Mouse (Mus musculus) brain, embryonic 18.5 days (tissue): ENCODE measurements around the gene Gkn1.

ENCODE experiments used
- DNase-seq: peaks from one replicate; pipeline ENCODE4 v3.0.0-alpha.2; 2012; ENCODE audit warnings: low read depth, low spot score

Gene Gkn1

GRCm38 (mm10) chr6:87350829-87351228, at the start of gene Gkn1:
TSS of gene Gkn1 (minus strand) at chr6:87350942.
- DNase-seq = no peak

DNA sequence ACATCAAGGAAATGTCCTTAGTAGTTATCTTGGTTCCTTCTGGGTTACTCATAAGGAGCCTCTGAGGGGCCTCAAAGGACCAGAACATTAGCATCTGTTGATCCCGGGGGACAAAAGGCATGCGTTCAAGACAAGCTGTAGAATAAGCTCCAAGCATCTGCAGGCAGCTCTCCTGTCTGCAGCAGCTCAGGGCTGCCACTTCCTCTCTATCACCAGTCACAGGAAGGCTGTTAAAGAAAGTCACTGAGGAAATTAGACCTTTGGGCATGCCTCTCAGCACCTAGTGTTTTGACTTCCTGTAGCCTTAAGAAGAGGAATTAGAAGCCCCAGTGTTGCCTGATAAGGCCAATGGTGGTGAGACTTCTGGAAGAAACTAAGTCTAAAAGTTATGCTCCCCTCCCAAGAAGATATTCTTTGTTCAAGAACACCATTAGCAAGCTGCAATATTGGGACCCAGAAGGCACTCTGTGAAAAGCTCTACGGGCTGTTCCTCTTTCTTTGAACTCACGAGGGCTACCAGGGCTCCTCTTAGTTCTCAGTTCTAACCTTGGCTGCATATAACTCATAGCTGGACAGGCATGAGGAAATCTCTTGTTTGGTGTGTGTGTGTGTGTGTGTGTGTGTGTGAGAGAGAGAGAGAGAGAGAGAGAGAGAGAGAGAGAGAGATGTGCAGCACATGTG, 49.3 kb upstream of the Gkn1 start:
- no peak for DNase-seq

GRCm38 (mm10) chr6:87399137-87399536, 48.4 kb upstream of the Gkn1 start:
- DNase-seq = no peak

DNA sequence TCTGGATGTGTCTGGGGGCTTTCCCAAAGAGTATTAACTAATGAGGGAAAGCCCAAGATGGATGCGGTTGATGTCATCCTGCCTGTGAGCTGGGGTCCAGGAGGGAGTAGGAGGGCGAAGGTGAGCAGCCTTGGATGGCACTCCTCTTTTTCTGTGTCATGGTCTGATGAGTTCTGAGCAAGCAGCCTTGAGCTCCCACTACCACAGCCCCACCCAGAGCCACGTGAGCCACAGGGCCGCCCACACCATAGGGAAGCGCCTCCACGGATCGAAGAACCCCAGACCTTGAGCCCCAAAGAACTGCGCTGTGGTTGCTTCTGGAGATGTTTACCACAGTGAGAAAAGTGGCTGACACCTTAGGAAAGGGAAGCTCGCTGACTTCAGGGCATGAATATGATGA, 44.0 kb upstream of the Gkn1 start:
- no peak for DNase-seq

GRCm38 (mm10) chr6:87393466-87394205, 42.9 kb upstream of the Gkn1 start:
- no peak for DNase-seq

- DNase-seq = no peak
Observed at GRCm38 (mm10) chr6:87389455-87389989, 38.8 kb upstream of the Gkn1 start.

GRCm38 (mm10) chr6:87388877-87389276, 38.1 kb upstream of the Gkn1 start, which contains the start of gene Gkn3:
TSS of gene Gkn3 (minus strand) at chr6:87388935.
- DNase-seq = no peak

GRCm38 (mm10) chr6:87386681-87387080, 35.9 kb upstream of the Gkn1 start:
- no peak for DNase-seq

GRCm38 (mm10) chr6:87386203-87386602, 35.5 kb upstream of the Gkn1 start:
- peak; percentile 45 for DNase-seq

DNA sequence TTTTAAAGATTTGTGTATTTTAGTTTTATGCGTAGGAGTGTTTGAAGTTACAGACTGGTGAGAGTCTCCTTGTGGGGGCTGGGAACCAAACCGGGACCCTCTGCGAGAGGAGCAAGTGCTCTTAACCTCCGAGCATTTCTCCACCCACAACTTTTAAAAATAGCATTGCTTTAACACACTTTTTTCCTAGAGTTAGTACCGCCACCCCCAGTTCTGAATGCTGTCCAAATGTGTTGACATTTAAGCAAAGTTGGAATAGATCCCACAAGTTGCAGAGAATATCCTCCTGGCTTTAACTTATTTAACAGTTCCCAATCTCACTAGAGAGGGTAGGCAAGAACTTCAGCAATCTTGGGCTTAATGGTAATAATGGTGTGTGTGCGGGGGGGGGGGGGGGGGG, 34.0 kb upstream of the Gkn1 start:
- no peak for DNase-seq

GRCm38 (mm10) chr6:87383926-87384691, 33.4 kb upstream of the Gkn1 start:
- no peak for DNase-seq

DNA sequence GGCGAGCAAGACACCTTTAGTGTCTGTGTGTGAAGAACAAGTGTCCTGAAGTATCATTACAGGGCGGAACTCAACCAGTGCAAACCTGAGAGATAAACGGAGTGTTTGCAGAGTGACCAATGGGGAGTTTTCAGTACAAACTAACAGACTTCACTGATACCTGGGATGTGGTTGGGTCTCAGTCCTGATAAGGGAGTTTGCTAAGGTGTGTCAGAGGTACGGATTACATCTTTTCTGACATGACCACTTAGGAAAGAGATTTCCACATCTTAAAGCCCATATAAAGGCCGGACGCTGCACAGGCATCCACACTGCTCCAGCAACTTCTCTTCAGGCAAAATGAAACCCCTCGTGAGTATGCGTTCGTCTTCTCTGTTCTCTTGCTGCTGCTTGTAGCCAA, 22.3 kb upstream of the Gkn1 start, which contains the start of gene Gkn2:
Gene Gkn2, plus strand, starts transcription at position 301 of the 400 bp plus-strand sequence.
- DNase-seq = no peak

DNA sequence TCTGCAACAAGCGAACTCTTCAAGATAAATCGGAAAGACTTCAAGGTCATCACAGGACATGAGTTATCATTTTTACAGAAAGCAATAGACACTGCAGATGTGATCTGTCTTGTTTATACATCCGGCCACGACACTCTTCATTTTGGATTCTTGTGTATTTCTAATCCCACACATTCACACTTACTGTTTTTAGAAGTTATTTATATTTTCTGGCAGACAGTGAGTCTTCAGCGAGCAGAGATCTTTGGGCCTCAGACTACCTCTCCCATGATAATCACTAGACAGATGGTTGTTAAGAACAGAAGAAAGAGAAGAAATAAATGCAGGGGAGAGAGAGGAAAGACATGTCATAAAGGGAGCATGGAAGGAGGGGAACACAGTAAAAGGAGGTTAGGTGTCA, 18.5 kb upstream of the Gkn1 start:
- no peak for DNase-seq

DNA sequence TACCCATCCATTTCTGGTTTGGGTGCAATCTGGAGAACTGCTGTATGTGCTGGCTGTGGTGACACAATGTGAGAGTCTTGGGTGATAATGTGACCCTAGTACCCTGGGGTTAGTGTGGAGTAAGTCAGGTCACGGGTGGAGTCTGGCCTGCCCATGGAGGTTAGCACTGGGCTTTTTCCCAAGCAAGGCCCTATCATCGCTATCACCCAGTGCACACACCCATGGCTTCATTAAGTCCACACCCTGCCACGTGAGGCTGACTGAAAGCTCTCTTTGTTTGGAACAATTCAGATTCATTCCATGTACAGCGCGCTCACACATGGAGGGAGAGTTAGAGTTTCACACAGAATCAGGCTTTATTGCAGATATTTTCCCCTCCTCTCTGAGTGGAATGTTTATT, 3.7 kb upstream of the Gkn1 start:
- DNase-seq = no peak

GRCm38 (mm10) chr6:87335935-87336295, 14.8 kb downstream of the Gkn1 start:
- DNase-seq = no peak

DNA sequence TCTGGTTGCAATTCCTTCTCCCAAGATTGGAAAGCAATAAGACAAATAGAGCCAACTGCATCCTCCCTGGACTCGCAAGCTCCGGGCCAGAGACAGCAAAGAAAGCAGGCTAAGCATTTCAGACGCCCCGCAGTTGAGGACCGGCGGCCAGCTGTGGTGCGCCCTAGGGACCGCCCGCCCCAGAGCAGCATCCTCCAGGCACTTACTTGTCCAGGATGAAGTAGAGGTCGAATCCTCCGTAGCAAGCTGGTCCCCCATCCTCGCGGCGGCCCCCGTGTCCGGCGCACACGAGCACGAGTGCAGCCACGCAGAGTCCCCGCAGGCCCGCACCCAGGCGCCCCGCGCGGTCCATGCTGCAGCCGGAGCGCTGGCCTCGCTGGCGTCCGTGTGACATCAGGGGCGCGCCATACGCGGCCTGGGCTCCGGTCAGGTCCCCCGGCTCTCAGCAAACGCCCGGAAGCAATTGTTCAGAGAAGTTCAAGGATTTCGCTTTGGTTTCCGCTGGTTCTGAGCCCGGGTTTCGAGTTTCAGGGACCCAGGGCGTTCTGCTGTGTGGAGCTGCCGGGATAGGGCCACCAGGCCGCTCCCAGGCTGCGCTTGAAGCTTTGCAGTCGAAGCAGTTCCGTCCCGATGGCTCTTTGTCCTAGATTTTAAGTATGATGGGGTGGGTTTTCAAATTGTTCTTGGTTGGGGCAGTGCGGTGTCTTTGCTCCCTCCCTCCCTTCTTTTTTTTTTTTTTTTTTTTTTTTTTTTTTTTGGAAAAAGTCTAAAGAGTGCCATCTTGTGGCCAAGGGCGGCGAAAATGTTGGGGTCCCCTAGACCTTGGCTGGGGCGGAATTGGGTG, 15.4 kb downstream of the Gkn1 start, which contains the start of gene Antxr1:
Gene Antxr1, minus strand, starts transcription at position 731 of the 844 bp plus-strand sequence.
- no peak for DNase-seq

DNA sequence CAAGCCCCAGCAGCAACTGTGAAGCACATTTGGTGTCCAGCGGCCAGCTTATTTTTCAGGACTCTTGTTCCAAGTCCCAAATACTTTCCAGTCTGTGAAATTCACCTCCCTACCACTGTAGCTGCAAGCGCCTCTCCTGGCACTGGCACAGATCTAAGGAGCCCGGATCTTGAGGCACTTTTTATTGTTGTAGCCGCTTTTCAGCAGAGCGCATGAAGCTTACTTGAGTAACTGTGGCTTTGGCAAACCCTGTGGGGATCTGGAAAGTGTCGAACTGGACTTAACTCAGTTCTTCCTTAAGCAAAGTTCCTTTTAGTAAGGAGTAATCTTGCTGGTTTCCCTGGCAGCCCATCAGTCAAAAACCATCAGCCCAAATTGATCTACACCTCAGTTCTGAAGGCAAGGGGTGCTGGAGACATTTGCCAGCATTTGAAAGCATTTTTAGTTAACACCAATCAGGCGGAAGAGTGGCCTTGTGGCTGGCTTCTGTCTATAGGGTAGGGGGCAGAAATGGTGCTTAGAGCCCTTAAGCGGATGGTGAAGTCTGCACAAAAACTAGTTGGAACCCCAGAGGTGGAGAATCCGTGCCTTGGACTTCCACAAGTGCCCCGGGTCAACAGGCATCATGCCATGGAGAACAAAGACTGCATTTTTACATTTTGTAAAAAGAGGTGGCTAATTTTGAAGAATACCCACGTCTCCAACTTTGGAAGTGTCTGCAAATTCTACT, 16.2 kb downstream of the Gkn1 start:
- DNase-seq = no peak

GRCm38 (mm10) chr6:87332380-87332779, 18.4 kb downstream of the Gkn1 start:
- no peak for DNase-seq

DNA sequence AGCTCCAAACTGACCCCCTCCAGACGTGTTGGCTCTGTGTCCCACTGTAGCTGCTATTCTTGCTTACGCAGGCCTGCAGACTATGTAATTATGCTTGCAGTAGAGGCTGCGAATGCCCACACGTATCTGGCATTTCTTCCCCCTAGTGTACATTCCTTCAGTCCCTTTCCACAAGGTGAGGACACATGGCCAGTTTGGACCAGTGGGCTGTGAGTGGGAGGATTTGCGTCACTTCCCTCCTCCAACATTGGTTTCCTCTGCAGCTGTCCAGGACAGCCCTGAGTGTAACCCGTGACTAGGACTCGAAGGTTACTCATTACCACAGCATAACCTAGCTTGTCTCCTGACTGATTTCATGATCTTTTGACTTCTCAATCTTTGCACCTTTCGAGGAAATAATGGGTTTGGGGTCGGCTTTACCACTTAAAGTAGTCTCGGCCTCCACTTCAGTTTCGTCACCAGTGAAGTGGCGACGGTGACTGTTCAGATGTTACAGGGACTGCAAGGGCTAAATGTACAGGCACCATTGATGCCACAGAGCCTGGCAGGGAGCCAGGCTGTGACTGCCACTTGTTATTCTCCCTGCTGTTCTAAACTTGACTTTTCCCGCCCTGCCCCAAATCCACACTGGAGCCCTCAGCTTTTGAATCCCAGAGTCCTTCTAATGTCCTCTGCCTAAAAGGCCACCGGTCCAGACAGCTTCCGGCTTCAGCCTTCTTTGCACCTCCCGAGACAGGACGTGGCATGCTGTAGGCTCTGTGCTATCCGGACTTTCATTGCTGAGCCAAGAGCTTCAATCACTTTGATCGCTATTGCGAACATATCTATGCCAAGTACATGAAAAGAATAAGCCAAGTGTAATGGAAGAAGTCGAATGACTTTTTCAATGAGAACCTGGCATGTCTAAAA, 22.2 kb downstream of the Gkn1 start:
- no peak for DNase-seq
